Mouse (Mus musculus) brain, adult 10 weeks (tissue): ENCODE measurements around the gene Aars. TPM values are rescaled to one million over a fixed set of nuclear protein-coding genes. Genes with fewer than 3 reads are reported as not detected.

Source experiments
- polyA plus RNA-seq: library from polyadenylated mRNA; stranded (reverse); fragments of 350-450 nt; fragmentation: Illumina TruSeq; extraction: RNeasy Lipid Tissue Mini Kit (QIAGEN cat#74804); gene quantifications from one replicate; pipeline ENCODE4 v1.2.3, GENCODE M21; 2015; ENCODE audit warnings: low read depth, low replicate concordance

The Aars gene
- 67.3 TPM for polyA plus RNA-seq

GRCm38 (mm10) chr8:111032916-111033315 is at the start of gene Aars:
Gene Aars, plus strand, starts transcription at chr8:111033144.

GRCm38 (mm10) chr8:110997547-110998531 is 35.1 kb upstream of the Aars start, which contains the start of gene Ddx19a:
Gene Ddx19a, minus strand, starts transcription at chr8:110997800.

GRCm38 (mm10) chr8:111031572-111031971 is 1.4 kb upstream of the Aars start, which contains the start of gene Ddx19b:
Gene Ddx19b, minus strand, starts transcription at chr8:111031751.

GRCm38 (mm10) chr8:111056158-111056663 is 23.3 kb downstream of the Aars start, which contains the start of gene Exosc6:
Gene Exosc6, plus strand, starts transcription at chr8:111056339.

GRCm38 (mm10) chr8:111092326-111092725 is 59.4 kb downstream of the Aars start, which contains the start of gene Clec18a:
Gene Clec18a, minus strand, starts transcription at chr8:111092426.

GRCm38 (mm10) chr8:111093865-111094718 is 61.1 kb downstream of the Aars start, which contains the start of gene Pdpr:
Gene Pdpr, plus strand, starts transcription at chr8:111094630.

Other genes starting within 250 kb of the Aars start
- gene Il34, start 227.2 kb upstream of the Aars start, polyA plus RNA-seq: 92.1 TPM
- gene Cog4, start 186.5 kb upstream of the Aars start, polyA plus RNA-seq: 42.8 TPM
- 40.0 TPM for gene Sf3b3, start 186.4 kb upstream of the Aars start, polyA plus RNA-seq
- gene Fuk, start 130.7 kb upstream of the Aars start, polyA plus RNA-seq: 10.2 TPM
- gene St3gal2, start 113.2 kb upstream of the Aars start, polyA plus RNA-seq: 55.0 TPM
- 26.1 TPM for gene Ddx19a, start 35.3 kb upstream of the Aars start, polyA plus RNA-seq
- 14.5 TPM for gene Ddx19b, start 1.4 kb upstream of the Aars start, polyA plus RNA-seq
- gene Exosc6, start 23.2 kb downstream of the Aars start, polyA plus RNA-seq: not detected
- 4.3 TPM for gene Clec18a, start 59.3 kb downstream of the Aars start, polyA plus RNA-seq
- 16.4 TPM for gene Pdpr, start 61.5 kb downstream of the Aars start, polyA plus RNA-seq
- gene Glg1, start 226.1 kb downstream of the Aars start, polyA plus RNA-seq: 77.5 TPM